Mouse (Mus musculus) intestine, postnatal 0 days (tissue): Measurements from ENCODE around the gene Popdc3. TPM values are rescaled to one million over a fixed set of nuclear protein-coding genes. Genes with fewer than 3 reads are reported as not detected.

ENCODE experiments used
- ATAC-seq: fragments of 200-750 bp; cut with Nextera tagmentation; 2 replicates; pipeline ENCODE4 v1.8.0; 2017; ENCODE audit warnings: mild to moderate bottlenecking, moderate TSS enrichment, moderate library complexity
- H3K27ac ChIP-seq: fragments of 300-500 bp; sonication (generic); 2 replicates; pipeline ENCODE4 v1.5.1; 2014; ENCODE audit warnings: mild to moderate bottlenecking, low read depth, low read length, moderate library complexity
- H3K27me3 ChIP-seq: fragments of 300-500 bp; sonication (generic); replicated peaks from 2 replicates; pipeline ENCODE4 v1.6.1; 2014; ENCODE audit warnings: low read length, mixed read lengths; ENCODE audit not compliant: control insufficient read depth, insufficient read depth
- H3K36me3 ChIP-seq: fragments of 300-500 bp; sonication (generic); 2 replicates; pipeline ENCODE4 v1.6.1; 2014; ENCODE audit warnings: mild to moderate bottlenecking, moderate library complexity; ENCODE audit not compliant: control insufficient read depth, insufficient read depth
- H3K4me1 ChIP-seq: fragments of 300-500 bp; sonication (generic); replicated peaks from 2 replicates; pipeline ENCODE4 v1.6.1; 2014; ENCODE audit warnings: antibody characterized with exemption, low read length, mixed read lengths; ENCODE audit not compliant: control insufficient read depth, insufficient read depth
- H3K4me2 ChIP-seq: fragments of 300-500 bp; sonication (generic); replicated peaks from 2 replicates; pipeline ENCODE4 v1.6.1; 2014; ENCODE audit warnings: low read depth, mild to moderate bottlenecking, moderate library complexity
- H3K4me3 ChIP-seq: fragments of 300-500 bp; sonication (generic); 2 replicates; pipeline ENCODE4 v1.5.1; 2014; ENCODE audit warnings: low read depth, low read length
- H3K9ac ChIP-seq: fragments of 300-500 bp; sonication (generic); 2 replicates; pipeline ENCODE4 v1.6.1; 2014; ENCODE audit warnings: mild to moderate bottlenecking, low read depth, low read length
- H3K9me3 ChIP-seq: fragments of 300-500 bp; sonication (generic); 2 replicates; pipeline ENCODE4 v1.6.1; 2016; ENCODE audit warnings: mixed run types; ENCODE audit not compliant: control insufficient read depth
- CTCF ChIP-seq: sonication (generic); IDR thresholded peaks from 2 replicates; pipeline ENCODE4 v1.5.1; 2016; ENCODE audit warnings: low read depth, mild to moderate bottlenecking, control low read depth, antibody characterized with exemption, moderate library complexity
- WGBS: fragments of 180-500 bp; shearing (Covaris S2); extraction: QIAGEN DNeasy Blood & Tissue Kit; methylation state at CpG from one replicate; pipeline ENCODE4 v1.1.7; 2014; 5-methylcytosine and 5-hydroxymethylcytosine counted together
- polyA plus RNA-seq: library from polyadenylated mRNA; unstranded; fragments of >200 nt; fragmentation: Nextera tagmentation; extraction: Ambion mirVana; gene quantifications from 2 replicates; pipeline ENCODE4 v1.2.1, GENCODE M21; 2015

Gene Popdc3
- polyA plus RNA-seq, 1 experiment from 2014 or later, result 0.57 TPM

GRCm38 (mm10) chr10:45363396-45363795 lies 185.5 kb downstream of the Popdc3 start:
- 43% methylated on average over 5 of the region's 5 CpGs for WGBS
- no peak for TF ChIP-seq CTCF
- ATAC-seq, result no peak
- Histone ChIP-seq H3K36me3 (no peaks in the 10 kb centered on the region), H3K4me3 (no peak overlapping the region), H3K4me2 (no peak overlapping the region), H3K9me3 (no peaks in the 10 kb centered on the region), H3K27ac (no peak overlapping the region), H3K9ac (no peak overlapping the region), H3K27me3 (no peaks in the 10 kb centered on the region), H3K4me1 (no peaks in the 10 kb centered on the region)

GRCm38 (mm10) chr10:45366987-45367705 lies 189.2 kb downstream of the Popdc3 start:
- H3K4me3 ChIP-seq, result no peak overlapping the region
- H3K9me3 ChIP-seq, result no peaks in the 10 kb centered on the region

More at GRCm38 (mm10) chr10:45366987-45367705, 189.2 kb downstream of the Popdc3 start:
- H3K27ac ChIP-seq, result no peak overlapping the region
- no peaks in the 10 kb centered on the region for H3K36me3 ChIP-seq
- H3K27me3 ChIP-seq, result no peaks in the 10 kb centered on the region
- H3K4me2 ChIP-seq, result no peak overlapping the region
- WGBS, result 81% methylated on average over 17 of the region's 17 CpGs
- peak; percentile 25; the same call in 1 of the 2 replicates for TF ChIP-seq CTCF
- no peaks in the 10 kb centered on the region for H3K4me1 ChIP-seq
- no peak overlapping the region for H3K9ac ChIP-seq
- ATAC-seq, result no peak

Other genes with a start within 250 kb of the Popdc3 start
- 6.8 and 7.0 TPM in 2 replicates for gene Prep, start 110.9 kb upstream of the Popdc3 start, polyA plus RNA-seq
- gene Bves, start 157.7 kb downstream of the Popdc3 start, polyA plus RNA-seq, result 2.8 and 3.1 TPM in 2 replicates